Comparison of ENCODE assay signal across 8 mouse cellular contexts in the genomic region with DNA sequence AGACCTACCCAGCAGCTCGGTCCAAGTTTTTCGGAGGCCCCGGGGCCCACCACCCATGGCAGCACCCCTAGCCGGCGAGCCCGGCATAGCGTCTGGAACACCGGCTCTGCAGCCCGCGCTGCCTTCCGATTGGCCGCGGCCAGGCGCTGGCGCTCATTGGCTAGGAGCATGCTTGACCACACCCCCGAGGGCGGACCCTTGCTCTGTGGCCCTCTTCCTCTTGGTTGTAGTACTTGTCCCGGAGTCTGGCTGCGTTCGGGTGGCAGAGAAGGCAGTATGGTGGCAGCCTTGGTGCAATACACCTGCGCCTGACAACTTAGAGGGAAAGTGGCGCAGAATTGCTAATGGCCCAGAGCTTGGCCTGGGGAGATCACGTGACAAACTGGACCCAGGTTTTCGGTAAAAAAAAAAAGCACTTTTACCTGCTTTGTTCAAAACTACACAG. TPM values are rescaled to one million over a fixed set of nuclear protein-coding genes. Genes with fewer than 3 reads are reported as not detected.
DNase-seq lines count a peak whose midpoint lies in the region; ATAC-seq lines count a peak whose summit lies in the region.

A gene (minus strand): TSS at position 110 of the 445 bp plus-strand sequence.

- H3K4me1 ChIP-seq in hindbrain, embryonic 15.5 days (replicated peaks) = peaks cover 14% of the 10 kb centered on the region

- H3K36me3 ChIP-seq in hindbrain, embryonic 15.5 days = no peaks in the 10 kb centered on the region

- peak within 1 kb of the TSS; percentile 41 for H3K9ac ChIP-seq in hindbrain, embryonic 15.5 days

- peak; percentile 99 for ATAC-seq in hindbrain, embryonic 15.5 days (ENCODE audit: low FRiP score, low read depth)

- H3K27me3 ChIP-seq in hindbrain, embryonic 15.5 days = no peaks in the 10 kb centered on the region

- H3K27ac ChIP-seq in hindbrain, embryonic 15.5 days (replicated peaks) = no peak within 1 kb of the TSS

- H3K4me2 ChIP-seq in hindbrain, embryonic 15.5 days = peak within 1 kb of the TSS; percentile 76

- H3K9me3 ChIP-seq in hindbrain, embryonic 15.5 days = no peaks in the 10 kb centered on the region

- WGBS in hindbrain, embryonic 15.5 days = under 1% methylated on average over 24 of the region's 24 CpGs

- peak; percentile 93 for DNase-seq in T-cell, adult 2 months (ENCODE audit: low spot score)
- peak; percentile 91 to 94 for DNase-seq in cerebellum, postnatal 36 days
- DNase-seq in frontal cortex, postnatal 36 days (ENCODE audit: low spot score in 2 of 2) = peak; percentile 85 to 89
- peak; percentile 82 for DNase-seq in left cerebral cortex, adult 11 months (ENCODE audit: low spot score)
- peak; percentile 95 to 96 for DNase-seq in lung, postnatal 4 days
- peak; percentile 78 for DNase-seq in retina, postnatal 7 days (ENCODE audit: low read depth, low spot score)
- peak; percentile 78 for DNase-seq in urinary bladder, adult 2 months (ENCODE audit: low spot score)

- H3K4me3 ChIP-seq in hindbrain, embryonic 15.5 days = peak within 1 kb of the TSS; percentile 45

RNA-seq across cellular contexts. Expression of the gene that starts here (rescaled TPM):
- polyA plus RNA-seq in hindbrain, embryonic 15.5 days (2015; fragmentation: Nextera tagmentation; extraction: Ambion mirVana) = 6.9 and 10.6 TPM in 2 replicates
- 8.9 and 15.8 TPM in 2 replicates for polyA plus RNA-seq in urinary bladder, adult 2 months (2012; rRNA removed)
